Mouse (Mus musculus) heart, adult 2 months (tissue): ENCODE measurements around the gene D430019H16Rik. TPM values are rescaled to one million over a fixed set of nuclear protein-coding genes. Genes with fewer than 3 reads are reported as not detected.

Source experiments
- DNase-seq, 2 experiments: peaks; one replicate each; pipeline ENCODE4 v3.0.0; 2021
- H3K27ac ChIP-seq: fragments of 200-600 bp; 2 replicates; pipeline ENCODE4 v1.8.1; 2022
- H3K27me3 ChIP-seq: fragments of 200-500 bp; 2 replicates; pipeline ENCODE4 v1.6.1; 2012; ENCODE audit warnings: mild to moderate bottlenecking, low read length, inconsistent platforms, mixed read lengths; ENCODE audit not compliant: control insufficient read depth, insufficient read depth
- H3K36me3 ChIP-seq: fragments of 200-500 bp; 2 replicates; pipeline ENCODE4 v1.6.1; 2012; ENCODE audit warnings: low read length, inconsistent platforms; ENCODE audit not compliant: control insufficient read depth, insufficient read depth
- H3K4me1 ChIP-seq: fragments of 200-500 bp; 2 replicates; pipeline ENCODE4 v1.6.1; 2011; ENCODE audit warnings: low read length; ENCODE audit not compliant: control insufficient read depth, insufficient read depth
- H3K4me3 ChIP-seq: fragments of 200-600 bp; 2 replicates; pipeline ENCODE4 v1.8.1; 2022
- H3K79me2 ChIP-seq: fragments of 200-500 bp; replicated peaks from 2 replicates; pipeline ENCODE4 v1.6.1; 2012; ENCODE audit warnings: mild to moderate bottlenecking, inconsistent platforms, low read length, moderate library complexity, mixed read lengths; ENCODE audit not compliant: control insufficient read depth, insufficient read depth
- H3K9ac ChIP-seq: fragments of 200-500 bp; 2 replicates; pipeline ENCODE4 v1.6.1; 2012; ENCODE audit warnings: low read depth, mild to moderate bottlenecking, control low read depth, inconsistent platforms, low read length, mixed read lengths
- CTCF ChIP-seq: fragments of 200-600 bp; IDR thresholded peaks from 2 replicates; pipeline ENCODE4 v1.8.1; 2022; ENCODE audit warnings: antibody characterized with exemption, mild to moderate bottlenecking, moderate library complexity
- EP300 ChIP-seq: fragments of 200-500 bp; IDR thresholded peaks from 2 replicates; pipeline ENCODE4 v1.6.1; 2011; ENCODE audit warnings: low read depth, low read length, control low read depth; ENCODE audit not compliant: insufficient read depth
- POLR2A ChIP-seq: fragments of 200-500 bp; IDR thresholded peaks from 2 replicates; pipeline ENCODE4 v1.6.1; 2011; ENCODE audit warnings: mild to moderate bottlenecking, low read depth, low read length, control low read depth; ENCODE audit not compliant: insufficient read depth
- WGBS: fragments of 180-500 bp; shearing (Covaris S2); methylation state at CpG from one replicate; pipeline ENCODE4 v1.1.7; 2018; 5-methylcytosine and 5-hydroxymethylcytosine counted together
- intact Hi-C: fragments of 180-260 bp; cut with DNase I; formaldehyde crosslinking; loops from one replicate; pipeline ENCODE4 v1.15.1; 2025
- polyA plus RNA-seq: library from polyadenylated mRNA; depleted of rRNA; stranded (reverse); fragments of >200 nt; gene quantifications from 2 replicates; pipeline ENCODE4 v1.2.3, GENCODE M21; 2012; rRNA removed
- total RNA-seq, 2 experiments: library from RNA; stranded (reverse); gene quantifications; 2 replicates each; pipeline ENCODE4 v1.2.3; 2021

The D430019H16Rik gene
- total and polyA plus RNA-seq, 3 experiments: 0.14 to 1.0 (median 0.16) TPM

- Histone ChIP-seq H3K9ac (no peak overlapping the region), H3K4me3 (no peak overlapping the region), H3K27ac (no peak overlapping the region), H3K36me3 (no peaks in the 10 kb centered on the region), H3K4me1 (no peaks in the 10 kb centered on the region; the same call in 1 of the 2 replicates), H3K79me2 (no peaks in the 10 kb centered on the region), H3K27me3 (no peaks in the 10 kb centered on the region)
- TF ChIP-seq EP300: no peak
- TF ChIP-seq POLR2A: no peak
- TF ChIP-seq CTCF: no peak
- 95% methylated on average over 4 of the region's 4 CpGs for WGBS
- intact Hi-C loops: no loop called here
- no peak for DNase-seq
Observed at GRCm38 (mm10) chr12:105534842-105535241, 81.2 kb downstream of the D430019H16Rik start.

GRCm38 (mm10) chr12:105535968-105536760 is 82.5 kb downstream of the D430019H16Rik start:
- intact Hi-C loops: no loop called here
- TF ChIP-seq CTCF: no peak
- TF ChIP-seq POLR2A: no peak
- TF ChIP-seq EP300: no peak
- Histone ChIP-seq H3K4me3 (no peak overlapping the region), H3K27ac (no peak overlapping the region), H3K27me3 (no peaks in the 10 kb centered on the region), H3K79me2 (no peaks in the 10 kb centered on the region), H3K9ac (no peak overlapping the region), H3K4me1 (no peaks in the 10 kb centered on the region; the same call in 1 of the 2 replicates), H3K36me3 (no peaks in the 10 kb centered on the region)
- 50% methylated on average over 13 of the region's 13 CpGs for WGBS
- DNase-seq: no peak

- no peaks in the 10 kb centered on the region for H3K79me2 ChIP-seq
- H3K4me1 ChIP-seq: no peaks in the 10 kb centered on the region; the same call in 1 of the 2 replicates
- H3K36me3 ChIP-seq: no peaks in the 10 kb centered on the region
- H3K4me3 ChIP-seq: no peak overlapping the region
- no peak for DNase-seq
- no peak overlapping the region for H3K27ac ChIP-seq
- TF ChIP-seq POLR2A (no peak), CTCF (no peak), EP300 (no peak)
- no peak overlapping the region for H3K9ac ChIP-seq
- 66% methylated on average over 5 of the region's 5 CpGs for WGBS
- intact Hi-C loops: no loop called here
- H3K27me3 ChIP-seq: no peaks in the 10 kb centered on the region
Observed at GRCm38 (mm10) chr12:105537162-105537561, 83.5 kb downstream of the D430019H16Rik start.

- intact Hi-C loops: no loop called here
- no peak overlapping the region for H3K4me3 ChIP-seq
- WGBS: 91% methylated on average over 10 of the region's 10 CpGs
- H3K4me1 ChIP-seq: no peaks in the 10 kb centered on the region; the same call in 1 of the 2 replicates
- TF ChIP-seq EP300 (no peak), POLR2A (no peak)
- H3K9ac ChIP-seq: no peak overlapping the region
- no peak overlapping the region for H3K27ac ChIP-seq
- no peaks in the 10 kb centered on the region for H3K36me3 ChIP-seq
- H3K79me2 ChIP-seq: no peaks in the 10 kb centered on the region
- H3K27me3 ChIP-seq: no peaks in the 10 kb centered on the region
- no peak for DNase-seq
Observed at GRCm38 (mm10) chr12:105539649-105540048, 86.0 kb downstream of the D430019H16Rik start.

GRCm38 (mm10) chr12:105541590-105542402 is 88.1 kb downstream of the D430019H16Rik start:
- Histone ChIP-seq H3K36me3 (no peaks in the 10 kb centered on the region), H3K79me2 (no peaks in the 10 kb centered on the region), H3K27me3 (no peaks in the 10 kb centered on the region), H3K9ac (no peak overlapping the region), H3K4me3 (no peak overlapping the region), H3K27ac (no peak overlapping the region), H3K4me1 (no peaks in the 10 kb centered on the region; the same call in 1 of the 2 replicates)
- 78% methylated on average over 12 of the region's 12 CpGs for WGBS
- no peak for TF ChIP-seq EP300
- no peak for TF ChIP-seq POLR2A
- no peak for TF ChIP-seq CTCF
- intact Hi-C loops: no loop called here
- DNase-seq: no peak

- Histone ChIP-seq H3K79me2 (no peaks in the 10 kb centered on the region), H3K27ac (no peak overlapping the region), H3K36me3 (no peaks in the 10 kb centered on the region), H3K4me1 (no peaks in the 10 kb centered on the region; the same call in 1 of the 2 replicates), H3K9ac (no peak overlapping the region), H3K27me3 (no peaks in the 10 kb centered on the region), H3K4me3 (no peak overlapping the region)
- TF ChIP-seq EP300 (no peak), POLR2A (no peak), CTCF (no peak)
- no peak for DNase-seq
- intact Hi-C loops: no loop called here
- 86% methylated on average over 3 of the region's 3 CpGs for WGBS
Observed at GRCm38 (mm10) chr12:105542513-105542912, 88.9 kb downstream of the D430019H16Rik start.

Other genes starting within 250 kb of the D430019H16Rik start
- not detected for gene Tcl1, start 231.1 kb upstream of the D430019H16Rik start, total RNA-seq
- gene Tcl1, start 231.1 kb upstream of the D430019H16Rik start, polyA plus RNA-seq: not detected in 2 replicates
- gene Tunar, start 120.0 kb upstream of the D430019H16Rik start, total RNA-seq: under 1 TPM; 0.09 to 0.10 TPM
- not detected in 2 replicates for gene Tunar, start 120.0 kb upstream of the D430019H16Rik start, polyA plus RNA-seq
- under 1 TPM; 0.34 to 0.39 TPM for gene Bdkrb2, start 109.4 kb downstream of the D430019H16Rik start, total RNA-seq
- 0.20 and 0.35 TPM in 2 replicates for gene Bdkrb2, start 109.4 kb downstream of the D430019H16Rik start, polyA plus RNA-seq
- not detected for gene Bdkrb1, start 149.2 kb downstream of the D430019H16Rik start, total RNA-seq
- 0.10 TPM in 1 of 2 replicates, not detected in the other for gene Bdkrb1, start 149.2 kb downstream of the D430019H16Rik start, polyA plus RNA-seq
- gene Gskip, start 231.0 kb downstream of the D430019H16Rik start, total RNA-seq: 1 to 10 TPM; 7.1 to 7.3 TPM
- gene Gskip, start 231.0 kb downstream of the D430019H16Rik start, polyA plus RNA-seq: 7.1 and 10.9 TPM in 2 replicates
- gene Atg2b, start 231.4 kb downstream of the D430019H16Rik start, total RNA-seq: 10 to 100 TPM; 18.3 to 19.0 TPM
- gene Atg2b, start 231.4 kb downstream of the D430019H16Rik start, polyA plus RNA-seq: 9.2 and 17.7 TPM in 2 replicates